Mouse (Mus musculus) kidney, adult 11 months (tissue): ENCODE data around the gene Olfr643.
"Not testable (repeated sequence)": the region's sequence is repeated elsewhere in the genome, so short reads cannot be mapped to it uniquely, and the experiment has no call there.

Experiments used
- DNase-seq: peaks from one replicate; pipeline ENCODE4 v3.0.0; 2022

Olfr643 gene

DNA sequence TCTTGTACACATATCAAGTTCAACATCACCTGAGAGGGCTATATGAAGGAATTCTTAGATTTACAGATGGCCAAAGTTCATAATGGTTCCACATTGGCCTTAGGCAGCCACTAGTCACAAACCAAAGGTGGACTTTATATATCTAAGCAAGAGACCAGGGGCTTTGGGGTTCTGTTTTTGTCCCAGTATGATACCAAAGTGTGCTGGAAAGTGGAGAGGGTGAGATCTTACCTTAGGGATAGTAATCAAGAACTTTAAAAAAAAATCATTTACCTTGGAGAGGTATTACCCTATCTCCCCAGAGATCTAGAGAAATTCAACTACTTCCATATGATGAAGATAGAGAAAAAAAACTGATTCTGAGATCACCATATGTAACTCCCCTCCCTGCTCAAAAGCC is 120.0 kb downstream of the Olfr643 start, which contains the start of gene Olfr639:
TSS of gene Olfr639 (minus strand) at position 101 of the 400 bp plus-strand sequence.
- DNase-seq: no peak

DNA sequence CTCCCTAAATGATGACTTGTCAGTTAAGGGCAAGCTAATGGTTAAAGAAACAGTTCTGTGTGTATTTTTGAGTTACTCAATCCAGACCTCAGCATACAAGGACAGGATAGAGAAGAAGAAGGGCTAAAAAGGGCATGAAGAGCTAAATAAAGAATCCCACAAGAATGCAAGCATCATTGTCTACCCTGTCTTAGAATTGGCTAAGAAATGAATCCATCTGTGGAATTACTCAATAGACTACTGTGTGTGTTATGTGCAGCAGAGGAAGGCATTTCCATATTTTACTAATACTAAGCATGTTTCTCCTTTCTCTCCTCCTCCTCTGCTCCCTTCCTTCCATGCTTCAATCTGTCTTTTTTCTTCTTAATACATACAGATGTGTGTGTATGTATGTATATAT is 138.1 kb downstream of the Olfr643 start:
- no peak for DNase-seq

DNA sequence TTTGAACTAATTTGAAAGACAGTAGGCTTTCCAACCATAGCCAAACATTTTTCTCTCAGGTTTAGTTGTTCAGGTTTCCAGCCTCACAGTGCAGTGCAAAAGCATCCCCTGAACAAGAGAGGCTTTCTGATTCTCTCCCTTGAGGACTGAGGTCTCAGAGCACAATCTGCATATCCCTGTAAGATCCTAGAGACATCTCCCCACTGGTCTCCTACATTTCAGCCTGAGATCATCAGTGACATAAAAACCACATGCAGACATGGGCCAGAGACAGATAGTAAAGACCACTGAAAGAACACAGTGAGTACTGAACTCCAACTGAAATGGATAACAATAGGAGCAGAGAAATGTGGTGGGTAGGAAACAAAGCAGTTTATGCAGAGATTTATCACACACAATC is 138.8 kb downstream of the Olfr643 start, which contains the start of gene Olfr638:
TSS of gene Olfr638 (plus strand) at position 301 of the 400 bp plus-strand sequence.
- no peak for DNase-seq

DNA sequence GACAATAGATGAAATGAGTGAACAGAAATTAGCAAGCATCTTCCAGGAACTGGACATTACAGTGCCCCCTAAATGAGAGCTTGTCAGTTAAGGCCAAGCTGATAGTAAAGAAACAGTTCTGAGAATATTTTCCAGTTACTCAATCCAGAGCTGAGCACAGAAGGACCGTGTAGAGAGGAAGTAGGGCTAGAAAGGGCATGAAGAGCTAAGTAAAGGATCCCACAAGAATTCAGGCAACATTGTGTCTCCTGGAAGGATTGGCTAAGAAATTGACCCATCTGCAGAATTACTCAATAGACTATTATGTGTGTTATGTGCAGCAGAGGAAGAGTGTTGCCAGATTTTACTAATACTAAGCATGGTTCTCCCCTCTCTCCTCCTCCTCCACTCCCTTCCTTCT is 165.4 kb downstream of the Olfr643 start:
- no peak for DNase-seq

DNA sequence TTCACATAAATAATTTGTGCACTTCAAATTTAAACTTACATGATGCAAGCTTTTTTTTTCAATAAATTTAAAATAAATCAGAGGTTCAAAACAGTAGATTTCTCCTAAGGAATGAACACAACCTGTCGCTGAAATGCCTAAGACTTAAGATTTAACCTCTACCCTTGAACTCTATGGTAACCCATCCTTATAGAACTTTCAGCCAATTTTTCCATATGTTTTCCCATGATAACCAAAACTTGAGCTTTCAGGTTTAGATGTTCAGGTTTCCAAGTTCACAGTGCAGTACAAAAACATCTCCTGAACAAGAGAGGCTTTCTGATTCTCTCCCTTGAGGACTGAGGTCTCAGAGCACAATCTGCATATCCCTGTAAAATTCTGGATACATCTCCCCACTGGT is 166.4 kb downstream of the Olfr643 start, which contains the start of gene Olfr635:
TSS of gene Olfr635 (plus strand) at position 301 of the 400 bp plus-strand sequence.
- no peak for DNase-seq

DNA sequence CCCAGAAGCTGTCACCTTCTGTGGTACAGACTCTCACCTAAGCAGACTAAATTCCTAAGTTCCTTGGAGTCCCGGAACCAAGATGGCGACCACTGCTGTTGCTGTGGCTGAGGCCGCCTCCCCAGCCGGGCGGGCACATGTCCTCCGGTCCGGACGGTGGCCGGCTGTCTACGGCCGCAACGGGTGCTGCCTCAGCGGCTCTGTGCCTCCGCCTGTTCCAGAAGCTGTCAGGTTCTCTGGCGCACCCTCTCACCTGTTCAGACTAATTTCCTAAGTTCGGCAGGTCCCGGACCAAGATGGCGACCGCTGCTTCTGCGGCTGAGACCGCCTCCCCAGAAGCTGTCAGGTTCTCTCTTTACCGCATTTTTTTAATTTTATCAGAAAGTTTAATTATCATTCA is 170.3 kb downstream of the Olfr643 start:
- not testable (repeated sequence) for DNase-seq
